Mouse (Mus musculus) heart, adult 2 months (tissue): ENCODE measurements at regions not wholly inside any gene's neighbourhood (a gene's known extent, or its start where the extent isn't known, plus 50 kb on each side); places are given as distances from the start of the nearest gene placed in this dataset.

ENCODE experiments used
- CTCF ChIP-seq: fragments of 200-600 bp; IDR thresholded peaks from 2 replicates; pipeline ENCODE4 v1.8.1; 2022; ENCODE audit warnings: antibody characterized with exemption, mild to moderate bottlenecking, moderate library complexity
- POLR2A ChIP-seq: fragments of 200-500 bp; IDR thresholded peaks from 2 replicates; pipeline ENCODE4 v1.6.1; 2011; ENCODE audit warnings: mild to moderate bottlenecking, low read depth, low read length, control low read depth; ENCODE audit not compliant: insufficient read depth

DNA sequence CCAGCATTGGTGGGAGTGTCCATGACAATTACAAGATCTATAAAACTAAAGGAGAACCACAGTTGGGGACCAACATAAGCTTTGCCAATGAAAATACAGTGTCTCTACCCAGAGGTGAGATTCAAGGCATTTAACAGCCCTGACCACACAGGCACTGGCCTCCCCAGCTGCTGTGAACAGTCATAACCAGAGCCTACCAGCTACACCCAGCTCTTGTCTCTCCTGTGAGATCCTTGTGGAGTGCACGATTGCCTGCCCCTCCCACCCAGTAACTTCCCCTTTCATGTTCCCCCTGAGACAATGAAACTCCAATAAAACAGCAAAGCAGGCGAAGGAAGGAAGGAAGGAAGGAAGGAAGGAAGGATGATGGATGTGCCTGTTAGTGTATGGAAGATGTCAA is 169.1 kb downstream of the En1 start:
- TF ChIP-seq CTCF (no peak), POLR2A (no peak)
